Mouse (Mus musculus): ENCODE results near the gene Vps52.
A peak's percentile ranks its signal among the peaks of the same experiment; 100 is the strongest.

The Vps52 gene

DNA sequence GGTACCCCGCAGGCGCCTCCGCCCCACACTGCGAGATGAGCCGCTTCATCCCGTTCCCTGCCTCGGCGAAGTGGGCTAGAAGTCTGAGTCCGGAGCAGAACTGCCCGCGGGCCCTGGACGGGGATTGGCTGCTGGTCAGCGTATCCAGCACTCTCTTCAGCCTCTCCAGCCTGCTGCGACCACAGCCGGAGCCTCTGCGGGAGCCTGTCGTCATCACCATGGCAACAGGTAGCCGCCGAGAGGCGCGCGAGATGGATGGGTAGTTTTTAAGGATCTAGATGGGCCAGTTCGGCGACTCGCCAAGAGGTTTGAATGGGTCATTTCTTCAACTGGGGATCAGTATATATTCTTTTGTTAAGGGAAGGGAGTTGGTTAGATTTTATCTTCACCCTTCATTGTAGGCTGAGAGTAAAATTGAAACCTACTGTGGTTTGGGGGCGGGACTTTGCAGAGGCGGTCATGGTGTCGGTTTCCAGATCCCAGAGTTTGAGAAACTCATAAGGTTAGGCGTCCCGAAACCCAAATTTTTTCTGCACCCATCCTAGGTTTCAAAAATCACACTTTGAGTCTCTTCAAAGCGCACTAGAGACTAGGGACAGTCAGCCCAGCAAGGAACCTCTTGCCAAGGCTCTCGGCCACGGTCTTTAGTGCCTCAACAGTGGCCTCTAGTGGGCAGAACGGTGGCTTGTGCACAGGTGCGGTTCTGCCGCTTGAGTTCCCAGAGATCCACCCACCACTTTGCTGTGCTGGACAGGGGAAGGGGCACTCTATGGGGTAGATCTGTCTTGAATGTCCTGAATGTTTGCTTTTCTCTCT, 35.1 kb upstream of the Vps52 start:
- DNase-seq (ENCODE audit: low spot score) = peak; percentile 93

DNA sequence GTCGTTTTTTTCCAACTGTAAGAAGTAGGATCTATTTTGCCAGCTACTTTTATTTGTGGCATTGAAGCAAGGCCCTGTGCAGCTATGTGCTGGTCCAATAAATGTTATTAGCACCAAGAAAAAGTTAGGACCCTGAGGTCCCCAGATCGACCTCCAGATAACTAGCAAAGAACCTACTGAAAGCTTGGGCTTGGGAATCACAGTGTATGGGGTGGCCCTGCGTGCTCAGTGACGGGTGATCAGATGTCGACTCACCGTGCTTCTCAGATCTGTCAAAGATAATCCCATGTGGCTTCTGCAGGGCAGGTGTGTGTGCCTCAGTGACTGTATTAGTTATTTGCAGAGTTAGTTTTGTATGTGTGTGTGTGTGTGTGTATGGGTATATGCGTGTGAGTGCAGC, 34.3 kb upstream of the Vps52 start:
- DNase-seq (ENCODE audit: low spot score) = no peak

- peak; percentile 57 for DNase-seq (ENCODE audit: low spot score)
These were observed 30.9 kb upstream of the Vps52 start for GRCm38 (mm10) chr17:33924577-33925283.

- DNase-seq (ENCODE audit: low spot score) = no peak
These were observed 30.1 kb upstream of the Vps52 start for GRCm38 (mm10) chr17:33925406-33926116.

DNA sequence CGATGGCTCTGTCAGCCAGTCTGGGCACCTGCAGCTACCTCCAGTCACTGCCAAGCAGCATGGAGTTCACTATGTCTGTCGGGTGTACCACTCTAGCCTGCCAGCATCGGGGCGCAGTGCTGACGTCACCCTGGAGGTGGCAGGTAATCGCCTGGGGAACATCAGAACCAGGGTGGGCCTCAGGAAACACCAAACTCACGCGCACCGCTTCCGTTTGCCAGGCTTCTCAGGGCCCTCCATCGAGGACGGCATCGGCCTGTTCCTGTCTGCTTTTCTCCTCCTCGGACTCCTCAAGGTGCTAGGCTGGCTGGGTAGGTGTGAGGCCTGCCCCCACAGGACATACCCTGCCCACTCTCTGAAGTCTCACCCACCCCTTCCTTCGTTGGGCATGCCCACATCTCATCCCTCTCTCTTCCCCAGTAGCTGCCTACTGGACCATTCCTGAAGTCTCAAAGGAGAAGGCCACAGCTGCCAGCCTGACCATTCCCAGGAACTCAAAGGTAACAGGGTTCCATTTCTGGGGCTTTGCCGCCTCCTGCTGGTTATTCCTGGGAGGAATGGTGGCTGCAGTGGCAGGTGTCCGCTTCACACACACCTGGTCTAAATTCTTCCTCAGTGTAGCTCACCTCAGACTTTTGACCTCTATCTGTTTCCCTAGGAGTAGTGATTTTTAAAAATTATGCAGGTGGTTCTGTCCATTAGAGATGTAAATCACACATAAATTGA, 29.2 kb upstream of the Vps52 start:
- no peak for DNase-seq (ENCODE audit: low spot score)

- no peak for DNase-seq (ENCODE audit: low spot score)
These were observed 27.2 kb upstream of the Vps52 start for GRCm38 (mm10) chr17:33928251-33928947.

DNA sequence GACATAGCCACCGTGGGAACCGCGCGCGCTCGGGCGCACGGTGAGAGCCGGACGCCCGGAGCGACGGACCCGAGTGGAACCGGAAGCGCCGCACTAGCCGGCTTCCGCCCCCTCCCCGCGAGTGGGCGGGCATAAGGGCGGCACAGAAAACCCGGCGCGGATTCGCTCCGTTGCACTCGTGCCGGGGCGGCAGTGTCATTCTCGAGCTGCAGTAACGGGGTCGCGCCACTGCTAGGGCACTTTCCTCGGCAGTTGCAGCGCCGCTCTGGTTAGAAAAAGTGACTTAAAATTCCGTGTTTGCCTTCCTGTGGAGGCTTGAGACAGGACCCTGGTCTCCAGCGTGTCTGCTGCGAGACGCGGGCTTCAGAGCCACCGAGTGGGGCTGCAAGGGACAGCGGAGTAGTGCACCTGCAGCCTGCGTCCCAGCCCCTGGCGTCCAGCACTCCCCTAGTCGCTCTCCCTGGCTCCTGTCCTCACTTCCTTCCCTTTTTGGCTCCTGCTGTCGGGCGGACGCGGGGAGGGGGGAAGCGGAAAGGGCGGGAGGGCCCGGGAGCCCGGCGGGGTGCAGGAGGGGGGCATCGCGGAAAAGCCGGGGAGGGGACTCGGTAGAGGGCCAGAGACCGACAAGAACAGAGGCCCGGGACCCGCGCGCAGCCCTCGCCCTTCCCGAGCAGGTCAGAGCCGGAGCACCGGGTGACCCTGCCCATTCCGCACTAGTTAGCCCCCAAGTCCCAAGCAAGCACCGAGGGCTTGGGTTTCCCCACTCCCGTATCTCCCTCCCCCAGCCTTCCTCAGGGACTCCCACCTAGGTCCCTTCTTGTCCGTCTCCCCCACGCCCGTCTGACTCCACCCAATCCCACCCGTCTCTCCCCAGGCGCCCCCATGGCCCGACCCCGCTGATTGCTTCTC, 26.0 kb upstream of the Vps52 start, which contains the start of gene Rgl2:
Rgl2 (plus strand) TSS at position 173 of the 909 bp plus-strand sequence.
- peak; percentile 89 for DNase-seq (ENCODE audit: low spot score)

- DNase-seq (ENCODE audit: low spot score) = peak; percentile 52
These were observed 25.1 kb upstream of the Vps52 start for GRCm38 (mm10) chr17:33930280-33931158.

DNA sequence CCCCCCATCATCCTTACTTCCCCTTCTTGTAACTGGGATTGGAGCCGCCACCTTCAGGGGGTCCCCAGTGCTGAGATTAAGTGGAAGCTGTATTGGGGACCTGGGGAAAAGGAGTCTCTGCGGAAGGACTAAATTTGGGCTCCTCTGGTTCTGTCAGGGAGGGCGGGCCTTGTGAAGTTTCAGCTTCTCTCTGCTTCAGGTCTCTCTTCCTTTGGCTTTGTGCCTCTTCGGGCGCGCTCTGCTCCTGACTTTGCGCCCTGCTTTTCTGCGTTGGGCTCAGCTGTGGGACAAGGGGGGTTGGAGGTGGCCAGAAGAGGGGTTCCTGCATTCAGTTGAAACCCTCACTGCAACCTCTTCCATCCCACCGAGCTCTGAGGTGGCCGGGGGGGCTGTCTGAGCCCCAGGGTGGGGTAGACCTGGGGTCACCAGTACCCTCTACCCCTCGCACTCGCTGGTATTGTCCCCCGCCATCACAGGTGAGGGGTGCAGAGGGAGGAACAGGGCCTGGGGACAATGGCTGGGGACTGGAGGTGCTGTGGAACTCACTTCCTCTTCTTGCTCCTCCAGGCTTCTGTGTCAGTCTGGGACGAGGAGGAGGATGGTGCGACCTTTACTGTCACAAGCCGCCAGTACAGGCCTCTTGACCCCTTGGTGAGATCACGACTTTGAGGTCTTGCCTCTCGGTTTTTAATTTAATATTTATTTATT, 24.3 kb upstream of the Vps52 start:
- DNase-seq (ENCODE audit: low spot score) = no peak

DNA sequence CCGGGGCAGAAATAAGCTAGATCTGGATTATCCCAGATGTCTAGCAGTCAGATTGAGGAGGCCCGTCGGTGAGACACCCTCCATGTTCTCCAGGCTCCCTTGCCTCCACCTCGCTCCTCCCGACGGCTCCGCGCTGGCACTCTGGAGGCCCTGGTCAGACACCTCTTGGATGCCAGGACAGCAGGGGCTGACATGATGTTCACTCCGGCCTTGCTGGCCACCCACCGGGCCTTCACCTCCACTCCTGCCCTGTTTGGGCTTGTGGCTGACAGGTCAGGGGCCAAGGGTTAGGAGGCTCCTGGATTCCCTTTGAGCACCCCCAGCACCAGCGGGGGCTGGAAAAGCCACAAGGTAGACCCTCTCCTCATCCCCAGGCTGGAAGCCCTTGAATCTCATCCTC, 23.7 kb upstream of the Vps52 start:
- no peak for DNase-seq (ENCODE audit: low spot score)

DNA sequence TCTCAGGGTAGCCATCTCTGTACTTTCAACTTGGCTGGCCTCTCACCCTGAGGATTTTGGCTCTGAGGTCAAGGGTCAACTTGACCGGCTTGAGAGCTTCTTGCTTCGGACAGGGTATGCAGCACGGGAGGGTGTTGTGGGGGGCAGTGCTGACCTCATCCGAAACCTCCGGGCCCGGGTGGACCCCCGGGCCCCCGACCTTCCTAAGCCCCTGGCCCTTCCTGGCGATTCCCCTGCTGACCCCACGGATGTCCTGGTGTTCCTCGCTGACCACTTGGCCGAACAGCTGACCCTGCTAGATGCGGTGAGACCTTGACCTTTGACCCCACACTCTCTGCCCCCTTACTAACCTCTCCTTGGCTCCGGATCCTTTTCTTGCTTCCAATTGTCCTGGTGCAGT, 23.2 kb upstream of the Vps52 start:
- no peak for DNase-seq (ENCODE audit: low spot score)

DNA sequence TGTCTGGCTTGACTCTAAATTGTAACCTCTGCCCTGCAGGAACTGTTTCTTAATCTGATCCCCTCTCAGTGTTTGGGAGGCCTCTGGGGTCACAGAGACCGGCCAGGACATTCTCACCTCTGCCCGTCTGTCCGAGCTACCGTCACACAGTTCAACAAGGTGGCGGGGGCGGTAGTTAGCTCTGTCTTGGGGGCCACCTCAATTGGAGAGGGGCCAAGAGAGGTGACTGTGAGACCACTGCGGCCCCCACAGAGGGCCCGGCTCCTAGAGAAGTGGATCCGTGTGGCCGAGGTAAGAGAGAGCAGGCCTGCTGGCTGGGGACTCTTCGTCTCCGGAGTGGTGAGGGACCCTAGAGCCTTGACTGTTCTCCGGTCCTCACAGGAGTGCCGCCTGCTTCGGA, 22.6 kb upstream of the Vps52 start:
- DNase-seq (ENCODE audit: low spot score) = no peak

DNA sequence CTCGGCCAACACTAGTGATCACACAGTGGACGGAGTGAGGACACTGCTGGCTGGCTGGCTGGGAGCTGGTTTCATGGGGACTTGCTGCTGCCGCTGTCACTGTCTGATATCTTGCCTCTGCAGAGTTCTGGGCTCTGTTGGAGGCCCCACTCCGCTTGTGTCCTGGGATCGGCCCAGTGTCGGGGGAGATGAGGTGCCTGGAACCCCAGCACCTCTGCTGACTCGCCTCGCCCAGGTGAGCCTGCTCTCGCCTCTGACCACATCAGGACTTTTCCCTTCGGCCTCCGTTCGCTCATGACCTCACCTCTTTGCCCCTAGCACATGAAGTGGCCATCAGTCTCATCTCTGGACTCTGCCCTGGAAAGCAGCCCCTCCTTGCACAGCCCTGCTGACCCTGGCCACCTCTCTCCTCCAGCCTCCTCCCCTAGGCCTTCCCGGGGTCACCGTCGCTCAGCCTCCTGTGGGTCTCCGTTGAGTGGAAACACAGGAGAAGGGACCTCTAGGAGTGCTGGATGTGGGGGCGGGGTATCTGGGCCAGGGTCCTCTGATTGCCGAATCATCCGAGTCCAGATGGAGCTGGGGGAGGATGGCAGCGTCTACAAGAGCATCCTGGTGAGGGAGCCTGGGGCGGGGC, 20.1 kb upstream of the Vps52 start:
- no peak for DNase-seq (ENCODE audit: low spot score)

GRCm38 (mm10) chr17:33936993-33937392, 18.6 kb upstream of the Vps52 start:
- DNase-seq (ENCODE audit: low spot score) = no peak

- DNase-seq (ENCODE audit: low spot score) = no peak
These were observed 16.8 kb upstream of the Vps52 start for GRCm38 (mm10) chr17:33938783-33939182.

DNA sequence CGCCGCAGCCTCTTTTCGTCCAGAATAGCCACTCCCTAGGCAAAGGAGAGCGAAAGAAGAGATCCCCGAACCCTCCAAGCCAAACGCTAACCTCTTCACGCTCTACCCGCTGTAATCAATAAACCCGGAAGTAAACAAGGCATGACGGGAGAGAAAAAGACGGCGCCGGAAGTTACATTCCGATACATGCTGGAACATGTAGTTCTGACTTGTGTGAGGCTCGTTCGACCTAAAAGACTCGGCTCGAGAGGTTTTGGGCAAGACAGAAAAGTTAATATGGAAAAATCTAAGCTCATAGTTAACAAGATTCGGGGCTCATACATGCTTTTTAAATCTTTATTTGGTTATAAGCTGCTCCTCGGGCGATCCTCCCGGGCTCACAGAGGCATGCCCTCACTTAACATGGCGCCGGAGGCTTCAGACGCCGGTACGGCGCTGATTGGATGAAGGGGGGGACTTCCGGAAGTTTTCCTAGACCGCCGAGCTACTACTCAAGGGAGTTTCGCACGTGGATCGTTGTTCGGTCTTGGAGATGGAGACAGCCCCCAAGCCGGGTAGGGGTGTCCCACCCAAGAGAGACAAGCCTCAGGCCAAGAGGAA, 15.3 kb upstream of the Vps52 start, which contains the start of the genes Pfdn6 and Wdr46:
Pfdn6 (minus strand) TSS at position 138 of the 600 bp plus-strand sequence.
Wdr46 (plus strand) TSS at position 455 of the 600 bp plus-strand sequence.
- DNase-seq (ENCODE audit: low spot score) = peak; percentile 95

DNA sequence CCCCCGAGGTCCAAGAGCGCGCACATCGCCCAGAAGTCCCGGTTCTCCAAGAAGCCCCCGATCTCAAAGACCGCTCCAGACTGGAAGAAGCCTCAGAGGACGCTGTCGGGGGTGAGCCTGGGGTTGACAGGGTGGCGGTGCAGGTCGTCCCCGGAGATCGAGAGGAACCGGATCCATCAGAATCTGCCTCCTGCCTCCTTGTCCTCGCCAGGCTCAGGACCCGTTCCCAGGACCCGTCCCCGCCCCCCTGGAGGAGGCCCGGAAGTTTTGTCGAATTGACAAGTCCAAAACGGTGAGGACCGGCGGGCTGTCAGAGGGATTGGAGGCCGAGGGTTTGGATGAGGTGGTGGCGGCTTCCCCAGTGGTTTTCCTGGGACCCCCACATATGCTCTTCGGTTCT, 14.6 kb upstream of the Vps52 start:
- no peak for DNase-seq (ENCODE audit: low spot score)

DNA sequence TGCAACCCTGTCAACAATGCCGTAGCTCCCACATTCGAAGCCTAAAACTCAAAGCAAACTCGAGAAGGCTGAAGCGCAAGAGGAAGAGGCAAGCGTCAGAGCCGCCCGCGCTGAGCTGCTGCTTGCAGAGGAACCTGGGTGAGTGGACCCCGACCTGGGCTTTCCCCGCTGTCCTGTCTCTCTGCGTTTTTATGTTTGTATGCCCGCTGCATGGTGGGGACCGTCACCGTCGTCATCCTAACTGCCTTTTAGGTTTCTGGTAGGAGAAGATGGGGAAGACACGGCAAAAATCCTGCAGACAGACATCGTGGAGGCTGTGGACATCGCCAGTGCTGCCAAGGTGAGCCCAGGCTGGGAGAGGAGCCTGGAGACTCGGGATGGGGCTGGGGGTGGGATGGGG, 14.2 kb upstream of the Vps52 start:
- no peak for DNase-seq (ENCODE audit: low spot score)

Measured in adipocyte (in vitro differentiated cells).